Mouse (Mus musculus): ENCODE data around the gene Hjurp. TPM values are rescaled to one million over a fixed set of nuclear protein-coding genes. Genes with fewer than 3 reads are reported as not detected.

The Hjurp gene
- total and polyA plus RNA-seq, 3 experiments, result 59.4 to 103 (median 76.3) TPM

DNA sequence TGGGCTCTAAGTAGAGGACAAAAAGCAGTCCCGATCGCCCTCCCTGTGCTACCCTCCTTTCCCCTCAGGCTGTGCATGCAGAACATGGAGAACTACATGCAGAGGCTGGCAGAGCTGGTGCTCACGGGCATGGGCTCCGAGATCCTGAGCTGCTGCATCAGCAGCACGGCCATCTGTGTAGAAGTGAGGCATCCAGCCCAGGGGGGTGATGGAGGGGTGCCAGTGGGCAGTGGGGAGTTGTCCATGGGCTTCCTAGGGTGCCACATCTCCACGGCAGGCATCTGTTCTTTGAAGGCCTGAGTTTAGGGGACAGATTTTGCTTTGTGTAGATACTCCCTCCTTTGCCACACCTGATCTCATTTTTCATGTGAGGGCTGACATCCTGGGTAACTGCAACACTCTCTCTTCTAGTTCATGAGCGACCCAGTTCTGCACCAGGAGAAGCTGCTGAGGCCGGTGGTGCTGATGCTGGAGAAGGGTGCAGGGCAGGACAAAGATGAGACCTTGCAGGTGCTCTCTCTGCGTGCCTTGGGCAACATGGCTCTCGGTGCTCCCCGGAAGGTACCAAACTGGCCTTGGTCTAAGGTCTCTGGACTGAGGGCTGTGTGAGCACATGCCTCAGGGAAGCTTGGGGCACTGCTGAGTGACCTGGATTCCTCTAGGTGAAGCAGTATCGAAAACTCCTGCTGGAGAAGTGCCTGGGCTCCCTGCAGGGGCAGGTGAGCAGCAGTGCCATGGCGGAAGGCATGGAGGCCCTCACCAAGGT, 21.3 kb downstream of the Hjurp start:
- H3K79me2 ChIP-seq (ENCODE audit: control insufficient read depth, insufficient read depth, low read length, poor library complexity), result no peaks in the 10 kb centered on the region
- H3K9ac ChIP-seq (ENCODE audit: control insufficient read depth, low read depth, low read length, poor library complexity, severe bottlenecking), result no peak overlapping the region
- H3K4me1 ChIP-seq (ENCODE audit: control insufficient read depth in 1 of 2, insufficient read depth in 2 of 2, low read length in 2 of 2), result 0 out of 4 replicates have a peak, but pooled peaks cover 0 to 3% of the 10 kb centered on the region in 2 experiments
- H3K27ac ChIP-seq (ENCODE audit: control insufficient read depth, low read depth, low read length), result no peak overlapping the region
- TF ChIP-seq CTCF (IDR thresholded peaks at IDR 0.05 in 2 of 3, conservative IDR thresholded peaks at IDR 0.05 in 1 of 3; ENCODE audit: control insufficient read depth in 1 of 3, insufficient read depth in 1 of 3, low read depth in 2 of 3, low read length in 3 of 3, poor library complexity in 1 of 3, severe bottlenecking in 1 of 3) (no peak), MXI1 (IDR thresholded peaks at IDR 0.05; ENCODE audit: low read depth, low read length) (no peak), GATA1 (IDR thresholded peaks at IDR 0.05; ENCODE audit: low read depth, low read length) (no peak), EP300 (IDR thresholded peaks at IDR 0.05; ENCODE audit: low read depth in 1 of 2, low read length in 2 of 2) (no peak), NRF1 (IDR thresholded peaks at IDR 0.05; ENCODE audit: insufficient read depth, low read depth, low read length, poor library complexity, severe bottlenecking) (no peak), TBP (IDR thresholded peaks at IDR 0.05; ENCODE audit: low read depth, low read length) (no peak), TAL1 (IDR thresholded peaks at IDR 0.05; ENCODE audit: low read length) (no peak), SMC3 (IDR thresholded peaks at IDR 0.05; ENCODE audit: low read depth, low read length) (no peak), NELFE (IDR thresholded peaks at IDR 0.05; ENCODE audit: low read depth, low read length) (no peak), MYB (IDR thresholded peaks at IDR 0.05; ENCODE audit: low read depth, low read length) (no peak), CHD2 (IDR thresholded peaks at IDR 0.05; ENCODE audit: low read length) (no peak), ZKSCAN1 (IDR thresholded peaks at IDR 0.05; ENCODE audit: low read depth, low read length) (no peak), POLR2AphosphoS2 (IDR thresholded peaks at IDR 0.05; ENCODE audit: low read length) (no peak), MAFK (IDR thresholded peaks at IDR 0.05; ENCODE audit: borderline replicate concordance, low read depth, low read length) (no peak), KAT2A (conservative IDR thresholded peaks at IDR 0.05; ENCODE audit: low read depth, low read length) (no peak), E2F4 (IDR thresholded peaks at IDR 0.05; ENCODE audit: borderline replicate concordance, low read depth, low read length) (no peak), ELF1 (IDR thresholded peaks at IDR 0.05; ENCODE audit: low read depth, low read length) (no peak)
- H3K4me3 ChIP-seq (ENCODE audit: control insufficient read depth in 1 of 2, insufficient read depth in 1 of 2, low read depth in 2 of 2, low read length in 2 of 2), result no peak overlapping the region
- no peak for DNase-seq (ENCODE audit: low read depth, low spot score)
- peaks cover 0 to 4% of the 10 kb centered on the region in 2 experiments; a peak in 2 of 4 replicates for H3K36me3 ChIP-seq (ENCODE audit: control insufficient read depth in 1 of 2, insufficient read depth in 2 of 2, low read length in 2 of 2)
- H3K9me3 ChIP-seq (replicated peaks; ENCODE audit: insufficient read depth, low read length), result no peaks in the 10 kb centered on the region
- H3K27me3 ChIP-seq (ENCODE audit: control insufficient read depth in 1 of 2, insufficient read depth in 2 of 2, low read length in 2 of 2), result no peaks in the 10 kb centered on the region

GRCm38 (mm10) chr1:88255466-88255857, 22.0 kb downstream of the Hjurp start:
- Histone ChIP-seq H3K36me3 (ENCODE audit: control insufficient read depth in 1 of 2, insufficient read depth in 2 of 2, low read length in 2 of 2) (no peaks in the 10 kb centered on the region), H3K9me3 (replicated peaks; ENCODE audit: insufficient read depth, low read length) (no peaks in the 10 kb centered on the region), H3K79me2 (ENCODE audit: control insufficient read depth, insufficient read depth, low read length, poor library complexity) (no peaks in the 10 kb centered on the region), H3K4me3 (ENCODE audit: control insufficient read depth in 1 of 2, insufficient read depth in 1 of 2, low read depth in 2 of 2, low read length in 2 of 2) (no peak overlapping the region), H3K4me1 (ENCODE audit: control insufficient read depth in 1 of 2, insufficient read depth in 2 of 2, low read length in 2 of 2) (0 out of 4 replicates have a peak, but pooled peaks cover 0 to 3% of the 10 kb centered on the region in 2 experiments), H3K27me3 (ENCODE audit: control insufficient read depth in 1 of 2, insufficient read depth in 2 of 2, low read length in 2 of 2) (no peaks in the 10 kb centered on the region), H3K27ac (ENCODE audit: control insufficient read depth, low read depth, low read length) (no peak overlapping the region), H3K9ac (ENCODE audit: control insufficient read depth, low read depth, low read length, poor library complexity, severe bottlenecking) (no peak overlapping the region)
- no peak for DNase-seq (ENCODE audit: low read depth, low spot score)
- TF ChIP-seq GATA1 (IDR thresholded peaks at IDR 0.05; ENCODE audit: low read depth, low read length), result no peak
